Mouse (Mus musculus) brain, embryonic 14.5 days (tissue): ENCODE data around the gene Sectm1b. TPM values are rescaled to one million over a fixed set of nuclear protein-coding genes. Genes with fewer than 3 reads are reported as not detected.
A peak's percentile ranks its signal among the peaks of the same experiment; 100 is the strongest.
"Not testable (repeated sequence)": the region's sequence is repeated elsewhere in the genome, so short reads cannot be mapped to it uniquely, and the experiment has no call there.

Experiments used
- DNase-seq: peaks from one replicate; pipeline ENCODE4 v3.0.0-alpha.2; 2011; ENCODE audit warnings: low read depth
- CTCF ChIP-seq: fragments of 200-500 bp; IDR thresholded peaks from 2 replicates; pipeline ENCODE4 v1.5.1; 2012; ENCODE audit warnings: inconsistent platforms, mild to moderate bottlenecking, moderate library complexity, borderline replicate concordance; ENCODE audit not compliant: insufficient read depth, insufficient read length; ENCODE audit errors: extremely low read depth
- POLR2A ChIP-seq: fragments of 200-500 bp; IDR thresholded peaks from 2 replicates; pipeline ENCODE4 v1.6.1; 2012; ENCODE audit warnings: mild to moderate bottlenecking, inconsistent platforms, borderline replicate concordance; ENCODE audit not compliant: poor library complexity, insufficient read depth, insufficient read length, severe bottlenecking; ENCODE audit errors: extremely low read depth
- polyA plus RNA-seq: library from polyadenylated mRNA; depleted of rRNA; stranded (reverse); fragments of >200 nt; gene quantifications from 2 replicates; pipeline ENCODE4 v1.2.3, GENCODE M21; 2012; rRNA removed

The Sectm1b gene
- polyA plus RNA-seq: not detected in 2 replicates

DNA sequence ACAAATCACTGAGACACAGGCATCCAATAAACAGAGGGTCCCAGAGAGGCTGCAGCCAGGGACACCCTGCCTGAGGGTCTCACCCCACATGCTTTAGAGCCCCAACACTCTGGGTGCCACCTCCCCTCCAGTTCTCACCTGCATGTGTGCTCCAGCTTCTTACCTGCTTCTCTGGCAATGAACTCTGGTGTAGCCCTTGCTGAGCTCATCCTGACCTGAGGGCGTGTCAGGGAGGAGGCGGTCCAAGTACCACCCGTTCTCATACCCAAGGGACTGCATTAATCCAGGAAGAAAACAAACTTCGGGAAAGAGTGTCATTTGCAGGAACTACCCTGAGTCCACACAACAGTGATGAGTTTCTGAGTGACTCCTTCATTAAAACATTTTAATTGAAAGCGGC is at the start of gene Sectm1b:
Gene Sectm1b, minus strand, starts transcription at position 191 of the 400 bp plus-strand sequence.
- TF ChIP-seq POLR2A (no peak), CTCF (no peak)
- no peak for DNase-seq

DNA sequence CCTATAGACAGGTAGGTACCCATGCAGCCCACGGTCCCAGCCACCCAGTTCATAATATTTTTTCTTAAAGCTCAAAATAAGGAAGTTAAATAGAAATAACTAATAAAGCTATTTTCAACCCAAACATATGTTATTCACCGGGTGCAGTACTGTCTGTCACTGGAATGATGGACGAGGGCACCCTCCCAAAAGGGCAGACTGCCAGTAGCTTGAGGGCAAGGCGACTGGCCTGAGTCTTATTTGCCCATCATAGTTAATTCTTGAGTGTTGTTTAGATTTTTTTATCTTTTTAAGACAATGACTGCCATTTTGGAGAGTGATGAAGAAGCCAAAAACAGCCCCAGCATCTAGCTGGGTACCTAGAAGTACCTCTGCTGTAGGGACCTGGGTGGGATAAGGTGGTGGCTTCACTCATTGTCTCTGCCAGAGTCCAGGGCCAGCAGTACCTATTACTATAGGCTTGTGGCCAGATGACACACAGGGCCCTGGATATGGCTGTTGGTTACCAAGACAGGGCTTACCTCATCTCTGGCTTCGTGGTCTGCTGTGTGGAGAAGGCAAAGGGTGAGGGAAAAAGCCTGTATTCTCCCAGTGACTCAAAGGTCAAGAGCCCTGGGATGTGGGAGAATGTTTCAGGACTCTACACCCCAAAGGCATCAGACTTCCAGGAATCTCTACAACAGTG is 48.9 kb upstream of the Sectm1b start:
- TF ChIP-seq POLR2A: no peak

DNA sequence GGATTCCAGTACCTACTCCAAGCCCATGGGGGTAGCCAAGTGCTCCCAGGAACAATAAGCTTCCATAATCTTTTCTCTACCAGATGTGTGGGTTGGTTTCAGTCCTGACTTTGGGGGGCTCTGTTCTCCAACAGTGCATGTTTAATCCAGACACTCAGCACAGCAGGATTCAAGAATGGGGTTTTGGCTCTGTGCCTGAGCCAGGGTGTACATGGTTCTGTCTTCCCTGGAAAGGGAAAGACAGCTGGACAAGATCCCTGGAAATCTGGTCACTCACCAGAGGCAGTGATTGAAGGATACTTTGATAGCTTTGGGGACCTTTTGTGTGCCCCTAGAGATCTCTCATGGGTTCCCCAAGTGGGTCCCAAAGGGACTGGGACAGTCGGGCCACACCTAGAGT is 48.2 kb upstream of the Sectm1b start:
- TF ChIP-seq CTCF: no peak
- TF ChIP-seq POLR2A: no peak
- peak; percentile 19 for DNase-seq

More for the DNA sequence above, 48.9 kb upstream of the Sectm1b start:
- peak; percentile 33 for DNase-seq

DNA sequence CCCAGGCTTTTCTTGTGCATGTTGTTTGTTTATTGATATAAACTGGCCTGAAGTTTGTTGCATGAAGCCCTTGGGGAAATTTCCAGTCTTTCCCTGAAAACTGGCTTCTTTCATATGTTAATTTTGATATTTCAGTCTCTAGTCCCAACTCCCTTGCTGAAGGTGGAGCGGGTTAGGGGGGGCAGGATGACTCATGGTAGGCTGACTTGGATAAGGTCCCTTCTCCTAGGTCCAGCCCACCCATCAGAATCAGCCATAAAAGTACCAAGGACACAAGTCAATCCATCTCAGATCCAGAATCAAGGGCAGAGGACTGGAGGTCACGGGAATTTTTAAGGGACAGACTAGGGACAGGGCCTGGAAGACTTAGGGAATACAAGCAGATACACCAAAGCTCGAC is 47.7 kb upstream of the Sectm1b start:
- TF ChIP-seq POLR2A: no peak
- TF ChIP-seq CTCF: no peak
- DNase-seq: peak; percentile 20

GRCm38 (mm10) chr11:121109986-121110385 is 46.6 kb upstream of the Sectm1b start:
- DNase-seq: peak; percentile 96
- TF ChIP-seq CTCF (no peak), POLR2A (no peak)

DNA sequence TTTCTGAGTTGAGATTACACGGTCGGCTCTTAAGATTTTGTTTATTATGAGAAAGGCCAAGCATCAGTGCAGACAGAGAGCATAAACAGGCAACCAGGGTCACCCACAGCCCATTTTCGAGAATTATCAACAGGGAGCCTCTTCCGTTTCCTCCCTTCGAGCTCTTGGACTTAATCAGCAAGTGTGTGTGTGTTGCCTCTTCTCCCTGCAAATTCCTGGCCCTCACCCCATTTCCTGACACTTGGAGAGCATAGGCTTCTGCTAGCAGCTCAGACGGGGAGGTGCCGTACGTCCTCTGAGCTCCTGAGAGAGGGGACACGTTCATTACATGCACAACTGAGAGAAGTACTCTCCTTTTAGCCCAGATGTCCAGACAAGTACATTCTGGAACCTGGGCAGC is 44.7 kb upstream of the Sectm1b start:
- peak; percentile 21 for DNase-seq

DNA sequence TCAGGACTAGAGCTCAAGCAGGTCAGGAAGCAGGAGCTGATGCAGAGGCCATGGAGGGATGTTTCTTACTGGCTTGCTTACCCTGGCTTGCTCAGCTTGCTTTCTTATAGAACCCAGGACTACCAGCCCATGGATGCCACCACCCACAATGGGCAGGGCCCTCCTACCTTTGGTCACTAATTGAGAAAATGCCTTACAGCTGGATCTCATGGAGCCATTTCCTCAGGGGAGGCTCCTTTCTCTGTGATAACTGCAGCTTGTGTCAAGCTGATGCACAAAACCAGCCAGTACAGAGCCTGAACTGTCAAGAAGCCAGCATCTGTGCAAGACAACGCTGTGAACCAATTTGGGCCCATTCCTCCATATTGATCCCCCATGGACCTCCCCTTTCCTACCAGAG is 43.9 kb upstream of the Sectm1b start:
- DNase-seq: not testable (repeated sequence)

More for the DNA sequence above, 44.7 kb upstream of the Sectm1b start:
- TF ChIP-seq POLR2A (no peak), CTCF (no peak)

- DNase-seq: no peak
- TF ChIP-seq CTCF (no peak), POLR2A (no peak)
These were observed 37.9 kb upstream of the Sectm1b start for GRCm38 (mm10) chr11:121101124-121101805.

- DNase-seq: no peak
- no peak for TF ChIP-seq CTCF
- TF ChIP-seq POLR2A: no peak
These were observed 37.3 kb upstream of the Sectm1b start for GRCm38 (mm10) chr11:121100692-121101091.

GRCm38 (mm10) chr11:121099762-121100161 is 36.4 kb upstream of the Sectm1b start:
- DNase-seq: no peak
- TF ChIP-seq POLR2A (no peak), CTCF (no peak)

DNA sequence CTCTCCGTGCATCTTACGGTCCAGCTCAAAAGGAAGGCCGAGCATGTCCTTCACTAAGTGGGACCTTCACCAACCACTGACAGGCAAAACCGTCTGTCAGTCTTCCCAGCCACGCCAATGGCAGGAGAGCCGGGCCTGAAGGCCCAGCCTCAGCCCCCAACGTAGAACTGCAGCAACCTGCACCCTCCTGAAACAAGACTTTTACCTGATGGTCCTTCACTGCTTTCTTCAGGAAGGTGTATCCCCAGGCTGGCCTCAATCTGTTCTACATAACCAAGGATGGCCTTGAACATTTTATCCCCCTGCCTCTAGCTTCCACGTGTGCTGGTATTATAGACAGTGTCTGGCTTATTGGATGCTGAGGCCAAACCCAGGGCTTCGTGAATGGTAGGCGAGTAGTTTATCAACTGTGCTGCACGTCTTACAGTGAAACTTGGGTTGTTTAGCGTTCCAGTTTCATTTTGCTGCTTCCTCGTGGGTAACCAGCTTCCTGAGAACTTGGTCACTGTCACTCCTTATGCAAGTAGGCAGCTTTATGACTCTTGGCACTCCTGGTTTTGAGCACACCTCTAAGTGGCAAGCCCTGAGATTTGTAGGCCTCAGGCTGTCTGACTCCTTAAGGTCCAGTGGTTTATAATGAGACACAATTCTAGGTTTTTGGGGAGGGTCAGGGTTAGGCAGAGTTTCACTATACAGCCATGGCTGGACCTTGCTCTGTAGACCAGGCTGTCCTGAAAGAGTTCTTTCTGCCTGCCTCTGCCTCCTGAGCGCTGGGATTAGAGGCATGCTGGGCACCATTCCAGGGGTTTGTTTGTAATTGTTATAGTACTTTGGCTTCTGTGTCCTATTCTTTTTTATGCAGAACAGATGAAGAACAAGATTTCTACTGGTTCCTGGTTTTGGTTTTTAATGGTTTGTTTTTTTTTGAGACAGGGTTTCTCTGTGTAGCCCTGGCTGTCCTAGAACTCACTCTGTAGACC is 29.5 kb upstream of the Sectm1b start:
- no peak for DNase-seq
- no peak for TF ChIP-seq POLR2A

- TF ChIP-seq CTCF: no peak
- TF ChIP-seq POLR2A: no peak
- DNase-seq: no peak
These were observed 27.6 kb upstream of the Sectm1b start for GRCm38 (mm10) chr11:121090943-121091342.
